Mouse (Mus musculus) MEL (cell line): ENCODE measurements at regions not wholly inside any gene's neighbourhood (a gene's known extent, or its start where the extent isn't known, plus 50 kb on each side); places are given as distances from the start of the nearest gene placed in this dataset.

Experiments used
- DNase-seq: peaks from one replicate; pipeline ENCODE4 v3.0.0; 2011; ENCODE audit warnings: low read depth, low spot score
- H3K27ac ChIP-seq: 2 replicates; pipeline ENCODE4 v1.5.1; 2012; ENCODE audit warnings: low read depth, mild to moderate bottlenecking, control low read depth, low read length, moderate library complexity; ENCODE audit not compliant: control insufficient read depth
- H3K27me3 ChIP-seq, 2 experiments: fragments of 150-350 bp in 1 of 2; sonication (generic) in 1 of 2; 2 replicates each; pipeline ENCODE4 v1.6.1; 2012; ENCODE audit warnings: low read length in 2 of 2, mild to moderate bottlenecking in 2 of 2, improper control_type of control experiment in 1 of 2, moderate library complexity in 1 of 2; ENCODE audit not compliant: insufficient read depth in 2 of 2, control insufficient read depth in 1 of 2
- H3K36me3 ChIP-seq, 2 experiments: 2 replicates each; pipeline ENCODE4 v1.6.1; 2012 to 2014; ENCODE audit warnings: low read length in 2 of 2, improper control_type of control experiment in 1 of 2, inconsistent platforms in 1 of 2, mild to moderate bottlenecking in 1 of 2; ENCODE audit not compliant: insufficient read depth in 2 of 2, control insufficient read depth in 1 of 2
- H3K4me1 ChIP-seq, 2 experiments: fragments of 150-350 bp in 1 of 2; sonication (generic) in 1 of 2; 2 replicates each; pipeline ENCODE4 v1.6.1; 2012; ENCODE audit warnings: low read length in 2 of 2, improper control_type of control experiment in 1 of 2, mild to moderate bottlenecking in 1 of 2; ENCODE audit not compliant: insufficient read depth in 2 of 2, control insufficient read depth in 1 of 2
- H3K4me3 ChIP-seq, 2 experiments: fragments of 150-350 bp in 1 of 2; sonication (generic) in 1 of 2; 2 replicates each; pipeline ENCODE4 v1.5.1; 2012; ENCODE audit warnings: low read depth in 2 of 2, low read length in 2 of 2, mild to moderate bottlenecking in 2 of 2, moderate library complexity in 2 of 2, control low read depth in 1 of 2, improper control_type of control experiment in 1 of 2; ENCODE audit not compliant: control insufficient read depth in 1 of 2, insufficient read depth in 1 of 2
- H3K79me2 ChIP-seq: 2 replicates; pipeline ENCODE4 v1.6.1; 2012; ENCODE audit warnings: mild to moderate bottlenecking, low read length, moderate library complexity; ENCODE audit not compliant: control insufficient read depth, poor library complexity, insufficient read depth
- H3K9ac ChIP-seq: 2 replicates; pipeline ENCODE4 v1.6.1; 2012; ENCODE audit warnings: low read depth, mild to moderate bottlenecking, control low read depth, low read length, moderate library complexity; ENCODE audit not compliant: control insufficient read depth, poor library complexity, severe bottlenecking
- H3K9me3 ChIP-seq: fragments of 150-350 bp; sonication (generic); replicated peaks from 2 replicates; pipeline ENCODE4 v1.6.1; 2012; ENCODE audit warnings: mild to moderate bottlenecking, low read length, improper control_type of control experiment, moderate library complexity; ENCODE audit not compliant: insufficient read depth
- CHD1 ChIP-seq: IDR thresholded peaks from 2 replicates; pipeline ENCODE4 v1.6.1; 2012; ENCODE audit warnings: low read depth, mild to moderate bottlenecking, inconsistent platforms, low read length, improper control_type of control experiment
- CTCF ChIP-seq, 3 experiments: IDR thresholded peaks in 2 of 3; conservative IDR thresholded peaks in 1 of 3; 2 replicates each; pipeline ENCODE4 v1.5.1; 2011 to 2012; ENCODE audit warnings: low read length in 3 of 3, low read depth in 2 of 3, mild to moderate bottlenecking in 2 of 3, improper control_type of control experiment in 1 of 3, inconsistent platforms in 1 of 3, mixed read lengths in 1 of 3, moderate library complexity in 1 of 3; ENCODE audit not compliant: control insufficient read depth in 1 of 3, insufficient read depth in 1 of 3, poor library complexity in 1 of 3, severe bottlenecking in 1 of 3
- ELF1 ChIP-seq: IDR thresholded peaks from 2 replicates; pipeline ENCODE4 v1.6.1; 2014; ENCODE audit warnings: low read depth, mild to moderate bottlenecking, inconsistent platforms, low read length, improper control_type of control experiment, moderate library complexity
- GABPA ChIP-seq: IDR thresholded peaks from 2 replicates; pipeline ENCODE4 v1.6.1; 2012; ENCODE audit warnings: low read depth, mild to moderate bottlenecking, inconsistent platforms, low read length, improper control_type of control experiment, moderate library complexity
- HCFC1 ChIP-seq: IDR thresholded peaks from 2 replicates; pipeline ENCODE4 v1.6.1; 2012; ENCODE audit warnings: low read depth, mild to moderate bottlenecking, inconsistent platforms, low read length, improper control_type of control experiment, moderate library complexity
- JUND ChIP-seq: IDR thresholded peaks from 2 replicates; pipeline ENCODE4 v1.6.1; 2011; ENCODE audit warnings: low read depth, mild to moderate bottlenecking, improper control_type of control experiment, low read length
- KAT2A ChIP-seq: conservative IDR thresholded peaks from 2 replicates; pipeline ENCODE4 v1.6.1; 2012; ENCODE audit warnings: low read depth, low read length, improper control_type of control experiment, inconsistent platforms
- MAFK ChIP-seq: IDR thresholded peaks from 2 replicates; pipeline ENCODE4 v1.6.1; 2011; ENCODE audit warnings: low read depth, mild to moderate bottlenecking, low read length, improper control_type of control experiment, borderline replicate concordance
- MAX ChIP-seq: IDR thresholded peaks from 2 replicates; pipeline ENCODE4 v1.6.1; 2011; ENCODE audit warnings: low read length, improper control_type of control experiment
- MXI1 ChIP-seq: IDR thresholded peaks from 2 replicates; pipeline ENCODE4 v1.6.1; 2011; ENCODE audit warnings: mild to moderate bottlenecking, low read depth, low read length, improper control_type of control experiment
- NELFE ChIP-seq: IDR thresholded peaks from 2 replicates; pipeline ENCODE4 v1.6.1; 2011; ENCODE audit warnings: low read depth, low read length, improper control_type of control experiment
- POLR2AphosphoS5 ChIP-seq: IDR thresholded peaks from 2 replicates; pipeline ENCODE4 v1.6.1; 2012; ENCODE audit warnings: low read depth, borderline replicate concordance, mild to moderate bottlenecking, inconsistent platforms, low read length, moderate library complexity, mixed read lengths
- RAD21 ChIP-seq: IDR thresholded peaks from 2 replicates; pipeline ENCODE4 v1.6.1; 2011; ENCODE audit warnings: mild to moderate bottlenecking, low read depth, low read length, improper control_type of control experiment
- SMC3 ChIP-seq: IDR thresholded peaks from 2 replicates; pipeline ENCODE4 v1.6.1; 2011; ENCODE audit warnings: low read depth, low read length, improper control_type of control experiment
- ZMIZ1 ChIP-seq: IDR thresholded peaks from 2 replicates; pipeline ENCODE4 v1.6.1; 2012; ENCODE audit warnings: low read depth, mild to moderate bottlenecking, inconsistent platforms, low read length, improper control_type of control experiment, moderate library complexity

DNA sequence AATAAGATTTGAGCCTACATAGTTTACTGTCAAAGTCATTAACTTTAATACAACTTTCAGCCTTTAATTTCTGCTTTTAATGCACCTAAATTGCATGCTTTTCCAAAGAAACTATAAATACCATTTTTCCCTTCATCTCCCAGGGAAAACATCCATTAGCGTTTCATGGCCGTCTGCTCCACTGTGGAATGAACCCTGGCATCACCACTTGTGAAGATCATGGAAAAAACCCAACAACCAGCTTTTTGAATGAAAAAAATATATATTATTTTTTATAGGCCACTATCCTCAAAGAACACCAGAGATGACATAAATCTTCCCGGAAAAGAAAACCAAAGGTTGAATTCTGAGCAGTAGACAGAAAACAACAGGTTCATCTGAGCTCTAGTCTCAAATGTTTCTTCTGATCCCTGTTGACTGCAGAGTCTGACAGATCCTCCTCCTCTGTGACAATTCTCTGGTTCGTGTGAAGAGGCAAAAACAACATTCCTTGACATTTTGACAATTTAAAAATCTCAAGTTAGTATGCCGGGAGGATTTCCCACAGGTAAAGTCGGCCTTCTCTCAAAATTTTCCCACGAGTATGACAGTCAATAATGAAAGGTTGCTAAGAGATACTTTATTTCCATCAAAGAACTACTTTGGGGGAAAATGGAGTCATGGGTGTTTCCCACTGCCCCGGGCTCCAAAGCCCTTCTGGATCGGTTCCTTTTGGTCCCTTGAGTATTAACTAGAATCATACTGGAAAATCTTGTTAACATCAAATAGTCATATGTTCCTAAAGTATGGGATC lies 119.7 kb upstream of the Cpm start:
- H3K9ac ChIP-seq, result no peak overlapping the region
- no peaks in the 10 kb centered on the region for H3K36me3 ChIP-seq
- H3K9me3 ChIP-seq, result no peaks in the 10 kb centered on the region
- H3K27ac ChIP-seq, result no peak overlapping the region
- no peak for DNase-seq
- H3K4me1 ChIP-seq, result no peaks in the 10 kb centered on the region
- H3K27me3 ChIP-seq, result no peaks in the 10 kb centered on the region
- TF ChIP-seq MXI1, result no peak
- TF ChIP-seq, all 39 proteins: peak for 0
- no peak overlapping the region for H3K4me3 ChIP-seq
- H3K79me2 ChIP-seq, result no peaks in the 10 kb centered on the region

DNA sequence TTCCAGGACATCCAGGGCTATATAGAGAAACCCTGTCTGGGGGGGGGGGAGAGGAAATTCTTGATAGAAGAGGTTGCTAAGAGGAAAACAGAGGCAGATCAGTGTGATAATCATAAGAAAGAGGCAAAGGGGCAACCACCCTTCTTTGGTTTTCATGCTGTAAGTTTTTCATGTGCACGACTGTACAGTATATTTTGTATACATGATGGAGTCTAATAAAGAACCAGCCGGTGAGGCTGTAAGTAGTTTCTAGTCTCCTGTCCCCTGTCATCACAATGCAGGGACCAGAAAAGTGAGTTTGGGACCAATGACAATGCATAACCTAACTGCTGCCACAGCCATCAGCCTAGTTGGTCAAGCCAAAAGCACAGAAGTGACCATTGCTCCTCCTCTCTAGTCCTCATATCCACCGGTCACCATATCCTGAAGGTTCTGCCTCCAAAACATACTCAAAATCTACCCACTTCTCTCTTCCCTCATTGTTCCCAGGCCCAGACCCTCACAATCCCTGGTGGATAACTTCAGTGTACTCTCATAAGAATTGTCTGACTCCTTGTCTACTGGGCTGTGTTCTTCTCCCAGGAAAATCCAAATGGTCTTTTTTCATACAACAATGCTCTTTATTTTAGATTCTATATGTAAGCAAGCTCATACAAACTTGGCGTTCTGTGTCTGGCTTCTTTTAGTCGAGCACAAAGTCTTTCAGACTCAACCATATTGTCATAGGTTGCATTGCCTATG lies 122.9 kb upstream of the Cpm start:
- no peaks in the 10 kb centered on the region for H3K4me1 ChIP-seq
- H3K9ac ChIP-seq, result no peak overlapping the region
- no peaks in the 10 kb centered on the region for H3K36me3 ChIP-seq
- H3K79me2 ChIP-seq, result no peaks in the 10 kb centered on the region
- TF ChIP-seq KAT2A (no peak), CHD1 (no peak), GABPA (no peak), HCFC1 (no peak), MXI1 (no peak), ZMIZ1 (no peak), RAD21 (no peak), MAX (no peak), NELFE (no peak), POLR2AphosphoS5 (no peak), ELF1 (no peak), JUND (no peak), CTCF (IDR thresholded peaks at IDR 0.05 in 2 of 3, conservative IDR thresholded peaks at IDR 0.05 in 1 of 3; ENCODE audit: control insufficient read depth in 1 of 3, insufficient read depth in 1 of 3, low read depth in 2 of 3, low read length in 3 of 3, poor library complexity in 1 of 3, severe bottlenecking in 1 of 3) (no peak), SMC3 (no peak), MAFK (no peak)
- H3K9me3 ChIP-seq, result no peaks in the 10 kb centered on the region
- no peak overlapping the region for H3K27ac ChIP-seq
- H3K27me3 ChIP-seq, result no peaks in the 10 kb centered on the region
- DNase-seq, result no peak
- no peak overlapping the region for H3K4me3 ChIP-seq
